Mouse (Mus musculus) liver, postnatal 0 days (tissue): ENCODE results near the gene Aldh1l1.

ENCODE experiments used
- CTCF ChIP-seq: sonication (generic); IDR thresholded peaks from 2 replicates; pipeline ENCODE4 v1.5.1; 2016; ENCODE audit warnings: antibody characterized with exemption, low read depth
- EP300 ChIP-seq: IDR thresholded peaks from 2 replicates; pipeline ENCODE4 v1.6.1; 2016; ENCODE audit warnings: antibody characterized with exemption, low read depth, mild to moderate bottlenecking

DNA sequence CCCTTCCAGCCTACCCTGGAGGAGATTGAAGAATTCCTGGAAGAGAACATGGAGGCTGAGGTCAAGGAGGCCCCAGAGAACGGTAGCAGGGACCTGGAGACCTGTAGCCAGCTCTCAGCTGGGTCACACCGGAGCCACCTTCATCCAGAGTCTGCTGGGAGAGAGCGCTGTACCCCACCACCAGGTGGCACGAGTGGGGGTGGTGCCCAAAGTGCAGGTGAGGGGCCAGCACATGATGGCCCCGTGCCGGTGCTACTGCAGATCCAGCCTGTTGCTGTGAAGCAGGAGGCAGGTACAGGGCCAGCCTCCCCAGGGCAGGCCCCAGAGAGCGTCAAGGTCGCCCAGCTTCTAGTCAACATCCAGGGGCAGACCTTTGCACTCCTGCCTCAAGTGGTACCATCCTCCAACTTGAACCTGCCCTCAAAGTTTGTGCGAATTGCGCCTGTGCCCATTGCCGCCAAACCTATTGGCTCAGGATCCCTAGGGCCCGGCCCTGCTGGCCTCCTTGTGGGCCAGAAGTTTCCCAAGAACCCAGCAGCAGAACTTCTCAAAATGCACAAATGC, 19.3 kb upstream of the Aldh1l1 start:
- peak; percentile 33 for TF ChIP-seq CTCF
- TF ChIP-seq EP300, result no peak
